Mouse (Mus musculus): ENCODE results near the gene Cptp. TPM values are rescaled to one million over a fixed set of nuclear protein-coding genes. Genes with fewer than 3 reads are reported as not detected.

Gene Cptp
- polyA plus RNA-seq, 1 experiment: 1.7 TPM

- no peak for TF ChIP-seq GATA1 (IDR thresholded peaks at IDR 0.05; ENCODE audit: low read length)
These were observed 23.4 kb upstream of the Cptp start for GRCm38 (mm10) chr4:155892438-155893211.

- no peak for TF ChIP-seq GATA1 (IDR thresholded peaks at IDR 0.05; ENCODE audit: low read length)
These were observed 22.8 kb upstream of the Cptp start for GRCm38 (mm10) chr4:155892017-155892416.

DNA sequence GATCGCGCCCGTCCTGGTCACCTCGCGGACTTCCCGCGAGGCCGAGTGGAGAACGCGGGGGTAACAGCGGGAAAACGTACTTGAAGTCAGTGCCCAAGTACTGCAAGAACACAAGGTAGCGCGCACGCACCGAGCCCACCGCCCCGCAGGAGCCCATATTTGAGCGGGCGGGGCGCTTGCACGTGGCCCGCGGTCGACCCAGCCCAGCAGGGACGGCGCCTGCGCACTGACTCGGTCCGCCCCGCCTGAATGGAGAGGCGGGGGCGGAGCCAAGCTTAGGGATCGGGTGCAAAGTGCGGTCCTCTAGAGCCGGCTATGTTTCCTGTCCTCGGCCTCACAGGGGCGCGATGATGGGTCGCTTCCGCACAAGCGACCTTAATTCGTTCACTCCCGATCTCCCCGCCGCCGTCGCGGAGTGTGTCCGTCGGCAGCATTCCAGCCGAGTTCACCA, 22.3 kb upstream of the Cptp start, which contains the start of the genes Pusl1 and Acap3:
Gene Pusl1 (minus strand): TSS at position 231 of the 451 bp plus-strand sequence.
Gene Acap3 (plus strand): TSS at position 272 of the 451 bp plus-strand sequence.
- no peak for TF ChIP-seq GATA1 (IDR thresholded peaks at IDR 0.05; ENCODE audit: low read length)

- no peak for TF ChIP-seq GATA1 (IDR thresholded peaks at IDR 0.05; ENCODE audit: low read length)
These were observed 21.8 kb upstream of the Cptp start for GRCm38 (mm10) chr4:155891011-155891471.

DNA sequence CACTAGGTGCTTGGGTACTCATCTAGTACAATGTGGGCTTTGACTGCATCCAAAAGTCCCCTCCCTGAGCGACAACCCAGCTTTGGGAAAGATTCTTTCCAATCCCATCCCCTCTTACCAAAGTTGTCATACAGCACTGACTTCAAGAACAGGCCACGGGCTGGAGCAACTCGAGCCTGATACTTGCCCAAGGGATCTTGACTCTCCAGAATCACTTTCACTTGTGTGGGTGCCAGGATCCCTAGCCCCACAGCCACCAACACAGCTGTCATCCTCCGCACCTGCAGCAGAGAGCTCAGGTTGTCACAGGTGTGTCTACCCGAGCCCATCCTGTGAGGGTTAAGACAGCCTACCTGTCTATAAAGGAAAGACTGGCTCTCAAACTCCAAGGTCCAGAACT, 20.1 kb upstream of the Cptp start:
- TF ChIP-seq GATA1 (IDR thresholded peaks at IDR 0.05; ENCODE audit: low read length): no peak

DNA sequence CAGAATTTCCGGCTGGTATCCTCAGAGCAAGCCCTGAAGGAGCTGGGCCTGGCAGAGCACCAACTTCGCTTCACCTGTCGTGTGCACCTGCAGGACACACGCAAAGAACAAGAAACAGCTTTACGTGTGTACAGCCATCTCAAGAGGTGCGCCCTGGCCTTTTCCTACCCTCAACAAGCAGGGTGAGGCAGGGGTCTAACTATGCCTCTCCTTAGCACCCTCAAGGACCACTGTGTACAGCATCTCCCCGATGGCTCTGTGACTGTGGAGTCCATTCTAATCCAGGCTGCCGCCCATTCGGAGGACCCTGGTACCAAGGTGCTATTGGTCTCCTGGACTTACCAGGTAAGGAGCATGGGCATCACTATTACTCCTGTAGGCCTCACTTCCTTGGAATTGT, 18.9 kb upstream of the Cptp start:
- TF ChIP-seq GATA1 (IDR thresholded peaks at IDR 0.05; ENCODE audit: low read length): no peak

DNA sequence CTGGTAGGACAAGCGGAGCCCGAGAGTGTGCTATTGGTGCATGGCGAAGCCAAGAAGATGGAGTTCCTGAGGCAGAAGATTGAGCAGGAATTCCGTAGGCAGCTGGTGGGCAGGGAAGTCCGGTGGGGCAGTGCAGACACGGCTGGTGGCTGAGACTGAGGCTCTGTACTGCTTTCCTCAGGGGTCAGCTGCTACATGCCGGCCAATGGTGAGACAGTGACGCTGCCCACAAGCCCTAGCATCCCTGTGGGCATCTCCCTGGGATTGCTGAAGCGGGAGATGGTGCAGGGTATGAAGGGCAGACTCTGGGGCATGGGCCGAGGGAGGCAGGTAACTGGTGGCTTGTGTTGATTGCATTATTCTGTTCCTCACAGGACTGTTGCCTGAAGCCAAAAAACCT, 18.4 kb upstream of the Cptp start:
- no peak for TF ChIP-seq GATA1 (IDR thresholded peaks at IDR 0.05; ENCODE audit: low read length)

- no peak for TF ChIP-seq GATA1 (IDR thresholded peaks at IDR 0.05; ENCODE audit: low read length)
These were observed 17.1 kb upstream of the Cptp start for GRCm38 (mm10) chr4:155886330-155886729.

DNA sequence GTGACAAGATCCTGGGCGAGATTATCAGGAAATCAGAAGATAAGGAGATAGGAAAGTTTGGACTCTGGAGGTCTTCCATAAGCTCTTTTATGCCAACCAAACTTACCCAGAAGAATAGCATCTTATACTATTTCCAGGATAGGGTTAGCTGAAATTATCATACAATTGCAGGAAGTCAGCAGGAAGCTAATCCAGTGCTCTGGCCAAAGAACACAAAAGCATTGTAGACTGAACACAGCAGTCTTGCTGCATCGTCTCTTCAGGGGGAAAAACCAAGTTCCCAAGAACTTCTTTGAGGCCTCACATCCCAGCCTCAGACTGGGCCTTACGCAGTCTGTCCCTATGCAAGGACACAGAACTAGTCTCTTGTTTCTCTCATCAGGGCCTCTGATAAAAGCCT, 14.3 kb upstream of the Cptp start:
- TF ChIP-seq GATA1 (IDR thresholded peaks at IDR 0.05; ENCODE audit: low read length): no peak

DNA sequence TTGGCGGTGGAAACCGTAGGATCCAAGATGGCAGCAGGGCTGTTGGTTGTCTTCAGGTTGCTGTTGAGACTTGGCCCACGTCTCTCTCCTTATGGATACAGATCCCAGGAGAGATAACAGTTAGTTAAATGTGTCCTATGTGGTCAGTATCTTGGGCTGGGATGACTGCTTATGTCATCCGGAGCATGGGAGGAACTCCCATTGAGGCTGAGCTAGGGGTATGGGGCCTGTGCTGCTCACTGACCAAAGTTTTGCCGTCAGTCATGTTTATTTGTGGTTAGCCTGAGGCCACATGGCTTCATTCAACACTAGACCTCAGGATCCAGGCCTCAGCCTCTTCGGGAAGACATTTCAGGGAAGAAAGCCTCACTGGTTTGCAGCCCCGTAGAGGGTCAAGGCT, 2.2 kb upstream of the Cptp start:
- TF ChIP-seq GATA1 (IDR thresholded peaks at IDR 0.05; ENCODE audit: low read length): no peak

GRCm38 (mm10) chr4:155868614-155869298, 484 bp downstream of the Cptp start:
- TF ChIP-seq GATA1 (IDR thresholded peaks at IDR 0.05; ENCODE audit: low read length): no peak

DNA sequence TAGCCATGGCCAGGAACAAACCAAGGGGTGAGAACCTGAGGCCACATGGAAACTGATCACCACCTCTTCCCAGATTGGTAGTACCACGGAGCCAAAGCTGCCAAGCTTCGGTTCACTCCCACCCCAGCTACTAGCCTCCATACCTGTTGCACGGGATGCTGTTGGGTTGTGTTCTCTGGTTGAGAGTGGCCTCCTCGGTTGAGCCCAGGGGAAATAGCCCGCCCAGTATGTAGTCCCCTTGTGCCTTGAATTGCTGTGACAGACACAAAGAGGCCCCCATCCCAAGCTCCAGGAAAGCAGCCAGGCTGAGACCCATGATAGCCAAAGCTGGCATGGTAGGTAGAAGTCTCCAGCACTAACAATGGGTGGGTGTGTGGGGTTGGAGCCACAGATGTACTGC, 6.2 kb downstream of the Cptp start, which contains the start of gene Tas1r3:
Gene Tas1r3 (minus strand): TSS at position 362 of the 400 bp plus-strand sequence.
- no peak for TF ChIP-seq GATA1 (IDR thresholded peaks at IDR 0.05; ENCODE audit: low read length)

DNA sequence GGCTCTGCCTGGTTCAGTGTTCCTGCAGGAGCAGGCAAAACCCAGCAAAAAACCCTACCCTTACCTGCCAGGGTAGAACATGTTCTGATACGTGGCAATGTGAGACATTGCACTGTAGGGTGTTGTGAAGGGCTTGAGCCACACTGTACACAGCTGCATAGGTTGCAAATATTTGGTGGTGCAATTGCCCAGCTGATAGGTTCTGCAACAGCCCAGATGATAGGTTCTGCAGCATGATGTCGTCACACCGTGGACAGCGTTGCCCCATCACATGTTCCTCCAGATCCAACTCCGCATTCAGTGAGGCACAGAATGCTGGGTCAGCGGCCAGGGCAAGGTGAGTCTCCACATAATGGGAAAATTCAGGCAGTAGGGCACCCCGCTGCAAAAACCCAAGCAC, 7.5 kb downstream of the Cptp start:
- TF ChIP-seq GATA1 (IDR thresholded peaks at IDR 0.05; ENCODE audit: low read length): no peak

DNA sequence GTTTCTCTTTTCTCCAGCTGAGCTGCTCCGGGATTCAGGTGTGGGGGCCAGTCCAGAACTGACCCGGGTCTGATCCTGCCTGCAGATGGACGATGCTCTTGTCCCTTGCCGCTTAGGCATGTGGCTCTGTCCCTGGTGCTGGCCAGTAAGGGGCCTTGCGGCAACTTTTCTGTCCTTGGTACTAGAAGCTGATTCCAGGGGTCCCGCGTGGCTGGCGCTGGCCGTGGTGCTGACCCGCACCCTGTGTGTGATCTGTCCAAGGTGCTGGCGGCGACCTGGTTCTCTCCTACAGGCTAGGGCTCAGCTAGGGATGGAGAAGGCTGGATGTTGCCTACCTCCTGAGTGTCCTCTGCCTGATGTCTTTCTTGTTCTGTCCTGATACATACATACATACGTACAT, 9.9 kb downstream of the Cptp start:
- no peak for TF ChIP-seq GATA1 (IDR thresholded peaks at IDR 0.05; ENCODE audit: low read length)

DNA sequence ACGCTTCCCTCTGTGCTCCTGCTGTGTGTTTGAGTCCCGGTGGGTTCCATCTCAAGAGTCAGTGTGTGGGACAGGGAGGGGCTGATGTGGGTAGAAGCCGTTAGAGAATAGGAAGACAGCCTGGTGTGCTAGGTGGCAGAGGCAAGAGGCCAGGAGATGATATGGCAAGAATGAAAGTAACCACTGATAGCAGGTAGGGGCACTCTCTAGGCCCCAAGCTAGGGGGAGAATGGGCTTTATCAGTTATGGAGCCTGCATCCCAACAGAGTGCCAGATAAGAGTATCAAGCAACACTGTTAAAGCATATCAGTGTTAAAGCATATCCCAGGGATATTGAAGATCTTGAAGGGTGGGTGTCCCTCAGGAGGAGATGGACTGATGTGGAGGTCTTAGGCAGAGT, 12.4 kb downstream of the Cptp start:
- peak; percentile 8 for TF ChIP-seq GATA1 (IDR thresholded peaks at IDR 0.05; ENCODE audit: low read length)

- no peak for TF ChIP-seq GATA1 (IDR thresholded peaks at IDR 0.05; ENCODE audit: low read length)
These were observed 13.2 kb downstream of the Cptp start for GRCm38 (mm10) chr4:155856071-155856470.
